Mouse (Mus musculus) B cell, adult (primary cell): ENCODE measurements around the gene Map3k20. TPM values are rescaled to one million over a fixed set of nuclear protein-coding genes. Genes with fewer than 3 reads are reported as not detected.

Experiments used
- total RNA-seq: library from RNA; stranded (reverse); gene quantifications from 4 replicates; pipeline ENCODE4 v1.2.4, GENCODE M21; 2023; ENCODE audit not compliant: inconsistent age

The Map3k20 gene
- total RNA-seq: 3.4 to 5.8 TPM (median 4.5 TPM) in 4 replicates

DNA sequence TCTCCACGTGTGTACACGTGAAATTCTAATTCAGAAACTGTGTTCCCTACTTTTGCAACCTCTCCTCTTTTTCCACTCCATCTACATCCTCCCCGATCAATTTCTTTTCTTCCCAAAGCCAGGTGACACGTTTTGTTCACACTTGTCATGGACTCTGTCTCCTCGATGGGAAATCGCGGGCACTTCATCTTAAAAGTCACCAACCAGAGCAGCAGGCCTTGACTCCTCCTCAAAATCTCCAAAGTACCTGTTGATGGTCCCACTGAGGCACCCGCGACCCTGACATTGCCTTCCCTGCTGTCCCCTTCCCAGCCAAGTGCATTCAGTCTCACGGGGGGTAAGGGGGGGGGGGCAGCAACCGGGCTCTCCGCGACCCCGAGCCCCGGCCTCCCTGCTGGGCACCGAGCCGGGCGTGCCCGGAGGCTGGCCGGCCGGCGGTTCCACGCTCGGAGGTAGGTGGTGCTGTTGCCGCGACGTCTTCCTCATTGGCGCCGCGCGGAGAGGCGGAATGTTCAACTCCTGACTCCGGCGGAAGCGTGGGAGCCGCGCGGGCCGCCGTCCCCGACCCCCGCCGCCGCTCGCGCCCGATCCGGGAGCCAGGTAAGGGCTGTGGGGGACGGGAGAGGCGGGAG lies at the start of gene Map3k20:
Gene Map3k20 (plus strand): TSS at position 382 of the 632 bp plus-strand sequence.

DNA sequence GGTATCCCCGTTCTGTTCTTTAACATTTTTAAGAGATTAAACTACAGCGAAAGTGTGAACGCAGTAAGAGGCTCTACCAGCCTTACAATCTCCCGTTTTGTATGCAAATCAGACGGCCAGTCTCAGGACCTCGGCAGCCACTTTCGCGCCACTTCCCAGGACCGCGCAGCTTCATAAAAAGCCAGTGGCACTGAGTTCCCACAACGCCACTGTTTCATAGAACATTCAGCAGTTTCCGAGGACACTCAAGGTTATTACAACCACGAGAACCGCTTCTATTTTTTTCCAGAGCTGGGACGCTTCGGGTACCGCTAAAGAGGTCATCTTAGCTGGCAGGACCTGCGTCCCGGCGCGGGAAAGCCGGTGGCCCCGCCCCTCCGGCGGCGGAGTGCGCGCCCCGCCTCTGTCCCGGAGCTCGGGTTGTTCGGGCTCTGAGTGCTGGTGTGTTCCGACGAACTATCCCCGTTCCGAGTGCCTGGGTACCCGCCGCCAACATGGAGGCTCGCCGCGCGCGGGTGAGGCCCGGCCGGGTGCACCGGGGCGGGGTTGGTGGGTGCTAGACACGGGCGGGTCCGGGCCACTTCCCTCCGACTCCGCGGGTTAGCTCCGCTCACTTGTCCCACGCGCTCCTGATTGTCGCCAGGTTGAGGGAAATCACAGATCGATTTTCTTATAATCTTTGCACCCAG lies 190.5 kb downstream of the Map3k20 start, which contains the start of gene Cdca7:
Gene Cdca7 (plus strand): TSS at position 363 of the 689 bp plus-strand sequence.

Other genes starting within 250 kb of the Map3k20 start
- gene Cdca7, start 190.5 kb downstream of the Map3k20 start, total RNA-seq: 11.6 to 15.5 TPM (median 14.4 TPM) in 4 replicates